Mouse (Mus musculus): ENCODE measurements around the gene H2-D1. TPM values are rescaled to one million over a fixed set of nuclear protein-coding genes. Genes with fewer than 3 reads are reported as not detected.

H2-D1 gene
- polyA plus RNA-seq, 1 experiment from 2014 or later = 52.4 TPM

DNA sequence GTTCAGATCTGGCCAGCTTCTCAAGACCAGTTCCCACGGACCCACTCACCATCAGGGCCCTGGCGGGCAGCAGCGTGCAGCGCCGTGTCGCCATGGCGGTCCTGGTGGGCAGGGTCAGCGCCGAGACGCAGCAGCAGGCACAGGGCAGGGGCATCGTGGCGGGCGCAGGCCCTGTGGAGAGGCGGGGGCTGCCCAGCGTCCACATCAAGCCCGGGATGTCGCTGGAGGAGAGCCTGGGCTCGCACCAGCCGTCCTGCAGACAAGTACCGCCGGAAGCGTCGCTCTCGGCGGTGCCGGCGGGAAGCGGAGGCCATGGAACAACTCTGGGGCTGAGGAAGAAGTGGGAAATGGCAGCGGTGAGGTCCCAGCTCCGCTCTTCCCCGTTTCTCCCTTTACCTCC is 27.6 kb upstream of the H2-D1 start:
- Histone ChIP-seq H3K4me2 (ENCODE audit: low read length) (peak overlapping the region; percentile 82), H3K27ac (replicated peaks in 1 of 2; ENCODE audit: control insufficient read depth in 1 of 2, insufficient read depth in 1 of 2, low read depth in 2 of 2, low read length in 2 of 2) (peak overlapping the region; percentile 86 to 94), H3K4me3 (ENCODE audit: control insufficient read depth in 1 of 2, insufficient read depth in 1 of 2, low read depth in 1 of 2, low read length in 2 of 2) (peak overlapping the region; percentile 67 to 79), H3K36me3 (ENCODE audit: control insufficient read depth, insufficient read depth, low read length) (peaks cover 47% of the 10 kb centered on the region), H3K4me1 (ENCODE audit: control insufficient read depth in 2 of 2, insufficient read depth in 2 of 2, low read length in 2 of 2) (peaks cover 7 to 25% of the 10 kb centered on the region in 2 experiments), H3K9ac (ENCODE audit: low read length) (peak overlapping the region; percentile 91), H3K27me3 (ENCODE audit: control insufficient read depth, insufficient read depth, low read length) (no peaks in the 10 kb centered on the region), H3K9me3 (ENCODE audit: control insufficient read depth, low read length) (no peaks in the 10 kb centered on the region)
- ATAC-seq (ENCODE audit: insufficient number of reproducible peaks, insufficient read depth, low FRiP score, low read depth) = no peak
- WGBS = 4% methylated on average over 31 of the region's 31 CpGs

DNA sequence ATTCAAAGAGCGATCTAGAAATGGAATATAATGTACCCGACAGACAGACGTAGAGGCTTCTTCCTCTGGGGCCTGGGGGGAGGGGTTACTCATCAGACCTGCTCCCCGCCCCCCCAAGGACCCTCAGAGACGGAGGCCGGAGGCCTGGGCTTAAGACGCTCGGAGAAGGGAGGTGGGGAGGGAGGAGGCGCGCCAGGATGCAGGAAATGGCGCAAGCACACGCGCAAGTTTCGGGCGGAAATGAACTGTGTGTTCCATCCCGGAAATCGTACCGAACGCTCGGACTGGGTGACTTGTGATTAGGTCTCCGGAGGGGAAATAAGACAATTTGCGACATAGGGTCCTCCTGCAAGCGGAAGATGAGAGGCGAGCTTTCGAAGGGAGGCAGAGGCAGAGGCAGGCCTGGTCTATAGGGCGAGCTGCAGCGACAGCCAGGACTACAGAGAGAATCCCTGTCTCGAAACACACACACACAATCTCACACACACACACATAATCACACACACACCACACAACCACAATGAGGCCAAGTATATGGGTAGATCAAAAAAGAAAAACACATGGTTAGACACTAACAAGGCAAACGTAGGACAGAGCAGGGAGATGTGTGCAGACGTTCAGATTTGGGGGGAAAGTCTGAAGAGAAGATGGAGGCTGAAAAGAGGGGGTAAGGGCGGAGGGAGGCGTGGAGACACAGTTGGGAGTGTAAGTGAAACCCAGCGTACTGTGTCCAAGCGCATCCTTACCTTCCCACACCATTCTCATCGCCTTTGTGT is 26.7 kb upstream of the H2-D1 start, which contains the start of gene Nfkbil1:
TSS of gene Nfkbil1 (minus strand) at position 179 of the 776 bp plus-strand sequence.
- WGBS = under 1% methylated on average over 35 of the region's 35 CpGs
- peak; percentile 71 for ATAC-seq (ENCODE audit: insufficient number of reproducible peaks, insufficient read depth, low FRiP score, low read depth)
- Histone ChIP-seq H3K27ac (replicated peaks in 1 of 2; ENCODE audit: control insufficient read depth in 1 of 2, insufficient read depth in 1 of 2, low read depth in 2 of 2, low read length in 2 of 2) (peak within 1 kb of the TSS; percentile 86 to 94), H3K4me3 (ENCODE audit: control insufficient read depth in 1 of 2, insufficient read depth in 1 of 2, low read depth in 1 of 2, low read length in 2 of 2) (peak within 1 kb of the TSS; percentile 67 to 79), H3K4me2 (ENCODE audit: low read length) (peak within 1 kb of the TSS; percentile 82), H3K4me1 (ENCODE audit: control insufficient read depth in 2 of 2, insufficient read depth in 2 of 2, low read length in 2 of 2) (peaks cover 10 to 34% of the 10 kb centered on the region in 2 experiments), H3K9ac (ENCODE audit: low read length) (peak within 1 kb of the TSS; percentile 91), H3K36me3 (ENCODE audit: control insufficient read depth, insufficient read depth, low read length) (peaks cover 39% of the 10 kb centered on the region), H3K9me3 (ENCODE audit: control insufficient read depth, low read length) (no peaks in the 10 kb centered on the region), H3K27me3 (ENCODE audit: control insufficient read depth, insufficient read depth, low read length) (no peaks in the 10 kb centered on the region)

DNA sequence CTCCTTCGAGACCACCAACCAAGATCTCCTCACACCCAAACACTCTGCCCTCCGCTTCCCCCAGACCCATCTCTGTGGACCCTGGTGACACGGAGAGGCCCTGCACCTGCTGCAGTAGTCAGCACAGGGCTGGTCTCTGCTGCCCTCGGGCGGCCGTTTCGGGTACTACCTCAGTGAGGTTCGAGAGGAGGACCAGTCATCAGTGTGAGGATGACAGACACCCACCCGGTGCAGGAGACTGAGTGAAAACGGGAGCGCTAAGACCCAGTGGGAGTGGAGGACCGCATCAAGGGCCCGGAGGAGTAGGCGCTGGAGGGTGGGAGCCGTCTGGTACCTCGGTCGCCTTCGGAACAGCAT is 26.2 kb upstream of the H2-D1 start:
- Histone ChIP-seq H3K9ac (ENCODE audit: low read length) (peak overlapping the region; percentile 91), H3K4me3 (ENCODE audit: control insufficient read depth in 1 of 2, insufficient read depth in 1 of 2, low read depth in 1 of 2, low read length in 2 of 2) (peak overlapping the region; percentile 67 to 79), H3K36me3 (ENCODE audit: control insufficient read depth, insufficient read depth, low read length) (peaks cover 33% of the 10 kb centered on the region), H3K27ac (replicated peaks in 1 of 2; ENCODE audit: control insufficient read depth in 1 of 2, insufficient read depth in 1 of 2, low read depth in 2 of 2, low read length in 2 of 2) (peak overlapping the region; percentile 86 to 93), H3K9me3 (ENCODE audit: control insufficient read depth, low read length) (no peaks in the 10 kb centered on the region), H3K27me3 (ENCODE audit: control insufficient read depth, insufficient read depth, low read length) (no peaks in the 10 kb centered on the region), H3K4me2 (ENCODE audit: low read length) (peak overlapping the region; percentile 82), H3K4me1 (ENCODE audit: control insufficient read depth in 2 of 2, insufficient read depth in 2 of 2, low read length in 2 of 2) (peaks cover 10 to 36% of the 10 kb centered on the region in 2 experiments)
- WGBS = 1% methylated on average over 18 of the region's 18 CpGs
- peak; percentile 55 for ATAC-seq (ENCODE audit: insufficient number of reproducible peaks, insufficient read depth, low FRiP score, low read depth)

DNA sequence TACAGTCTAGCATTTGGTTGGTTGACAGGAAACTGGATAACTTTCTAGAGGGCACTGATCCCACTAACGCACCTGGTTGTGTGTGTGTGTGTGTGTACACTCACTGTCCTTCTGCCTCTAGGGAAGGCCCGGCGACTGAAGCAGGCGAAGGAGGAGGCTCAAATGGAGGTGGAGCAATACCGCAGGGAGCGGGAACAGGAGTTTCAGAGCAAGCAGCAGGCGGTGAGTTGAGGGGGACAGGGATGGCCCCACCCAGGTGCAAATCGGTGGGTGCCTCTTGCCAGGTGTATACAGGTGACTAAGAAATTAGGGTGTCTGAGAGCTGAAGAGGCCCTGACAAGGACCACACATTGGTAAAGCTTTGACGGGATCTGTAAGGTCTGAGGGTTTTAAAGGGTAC is 25.5 kb upstream of the H2-D1 start:
- 63% methylated on average over 9 of the region's 9 CpGs for WGBS
- peaks cover 8 to 31% of the 10 kb centered on the region in 2 experiments for H3K4me1 ChIP-seq (ENCODE audit: control insufficient read depth in 2 of 2, insufficient read depth in 2 of 2, low read length in 2 of 2)

DNA sequence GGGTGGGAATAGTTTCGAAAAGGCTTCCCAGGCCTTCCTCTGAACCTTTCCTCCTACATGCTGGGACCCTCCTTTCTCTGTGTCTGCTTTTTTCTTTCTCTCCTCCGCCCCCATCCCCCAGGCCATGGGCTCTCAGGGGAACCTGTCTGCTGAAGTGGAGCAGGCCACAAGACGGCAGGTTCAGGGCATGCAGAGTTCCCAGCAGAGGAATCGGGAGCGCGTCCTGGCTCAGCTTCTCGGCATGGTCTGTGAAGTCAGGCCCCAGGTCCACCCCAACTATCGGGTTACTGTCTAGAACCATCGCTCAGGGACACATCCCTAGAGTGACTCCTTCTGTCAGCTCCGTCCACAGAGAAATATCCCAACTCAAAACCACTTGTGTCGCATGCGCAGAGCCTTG is 25.0 kb upstream of the H2-D1 start:
- Histone ChIP-seq H3K9ac (ENCODE audit: low read length) (no peak overlapping the region), H3K4me1 (ENCODE audit: control insufficient read depth in 2 of 2, insufficient read depth in 2 of 2, low read length in 2 of 2) (peaks cover 8 to 26% of the 10 kb centered on the region in 2 experiments), H3K27ac (replicated peaks in 1 of 2; ENCODE audit: control insufficient read depth in 1 of 2, insufficient read depth in 1 of 2, low read depth in 2 of 2, low read length in 2 of 2) (no peak overlapping the region), H3K4me3 (ENCODE audit: control insufficient read depth in 1 of 2, insufficient read depth in 1 of 2, low read depth in 1 of 2, low read length in 2 of 2) (no peak overlapping the region), H3K36me3 (ENCODE audit: control insufficient read depth, insufficient read depth, low read length) (peaks cover 27% of the 10 kb centered on the region), H3K9me3 (ENCODE audit: control insufficient read depth, low read length) (no peaks in the 10 kb centered on the region), H3K27me3 (ENCODE audit: control insufficient read depth, insufficient read depth, low read length) (no peaks in the 10 kb centered on the region), H3K4me2 (ENCODE audit: low read length) (no peak overlapping the region)
- no peak for ATAC-seq (ENCODE audit: insufficient number of reproducible peaks, insufficient read depth, low FRiP score, low read depth)
- WGBS = 81% methylated on average over 12 of the region's 12 CpGs

More for the DNA sequence above, 25.5 kb upstream of the H2-D1 start:
- Histone ChIP-seq H3K27me3 (ENCODE audit: control insufficient read depth, insufficient read depth, low read length) (no peaks in the 10 kb centered on the region), H3K9ac (ENCODE audit: low read length) (no peak overlapping the region), H3K36me3 (ENCODE audit: control insufficient read depth, insufficient read depth, low read length) (peaks cover 32% of the 10 kb centered on the region), H3K4me3 (ENCODE audit: control insufficient read depth in 1 of 2, insufficient read depth in 1 of 2, low read depth in 1 of 2, low read length in 2 of 2) (no peak overlapping the region), H3K27ac (replicated peaks in 1 of 2; ENCODE audit: control insufficient read depth in 1 of 2, insufficient read depth in 1 of 2, low read depth in 2 of 2, low read length in 2 of 2) (no peak overlapping the region), H3K4me2 (ENCODE audit: low read length) (peak overlapping the region; percentile 82; the same call in 1 of the 2 replicates), H3K9me3 (ENCODE audit: control insufficient read depth, low read length) (no peaks in the 10 kb centered on the region)
- ATAC-seq (ENCODE audit: insufficient number of reproducible peaks, insufficient read depth, low FRiP score, low read depth) = no peak

DNA sequence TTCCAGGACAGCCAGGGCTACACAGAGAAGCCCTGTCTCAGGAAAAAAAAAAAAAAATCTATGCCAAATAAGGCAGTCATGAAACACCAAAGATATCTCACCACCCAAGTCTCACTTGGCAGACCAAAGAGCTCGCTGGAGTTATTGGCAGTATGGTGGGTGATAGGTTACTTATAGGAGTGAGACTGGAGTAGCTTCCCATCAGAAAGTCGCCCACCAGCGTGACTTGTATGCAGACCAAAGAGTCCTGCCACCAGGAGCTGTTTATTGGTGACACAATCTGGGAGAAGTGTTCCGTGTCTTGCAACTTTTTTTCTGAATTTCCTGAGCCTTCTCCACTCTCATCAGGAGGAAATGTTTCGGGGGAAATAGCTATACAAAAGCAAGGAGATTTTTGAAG is 22.8 kb upstream of the H2-D1 start:
- H3K27me3 ChIP-seq (ENCODE audit: control insufficient read depth, insufficient read depth, low read length) = no peaks in the 10 kb centered on the region
- peaks cover 15 to 32% of the 10 kb centered on the region in 2 experiments for H3K4me1 ChIP-seq (ENCODE audit: control insufficient read depth in 2 of 2, insufficient read depth in 2 of 2, low read length in 2 of 2)
- H3K36me3 ChIP-seq (ENCODE audit: control insufficient read depth, insufficient read depth, low read length) = peaks cover 30% of the 10 kb centered on the region
- no peak overlapping the region for H3K9ac ChIP-seq (ENCODE audit: low read length)
- ATAC-seq (ENCODE audit: insufficient number of reproducible peaks, insufficient read depth, low FRiP score, low read depth) = no peak
- no peaks in the 10 kb centered on the region for H3K9me3 ChIP-seq (ENCODE audit: control insufficient read depth, low read length)
- H3K4me3 ChIP-seq (ENCODE audit: control insufficient read depth in 1 of 2, insufficient read depth in 1 of 2, low read depth in 1 of 2, low read length in 2 of 2) = no peak overlapping the region
- H3K27ac ChIP-seq (replicated peaks in 1 of 2; ENCODE audit: control insufficient read depth in 1 of 2, insufficient read depth in 1 of 2, low read depth in 2 of 2, low read length in 2 of 2) = peak overlapping the region in 1 of 2 experiments; percentile 98; a peak in 1 of 4 replicates
- H3K4me2 ChIP-seq (ENCODE audit: low read length) = no peak overlapping the region
- WGBS = 79% methylated on average over 5 of the region's 5 CpGs

DNA sequence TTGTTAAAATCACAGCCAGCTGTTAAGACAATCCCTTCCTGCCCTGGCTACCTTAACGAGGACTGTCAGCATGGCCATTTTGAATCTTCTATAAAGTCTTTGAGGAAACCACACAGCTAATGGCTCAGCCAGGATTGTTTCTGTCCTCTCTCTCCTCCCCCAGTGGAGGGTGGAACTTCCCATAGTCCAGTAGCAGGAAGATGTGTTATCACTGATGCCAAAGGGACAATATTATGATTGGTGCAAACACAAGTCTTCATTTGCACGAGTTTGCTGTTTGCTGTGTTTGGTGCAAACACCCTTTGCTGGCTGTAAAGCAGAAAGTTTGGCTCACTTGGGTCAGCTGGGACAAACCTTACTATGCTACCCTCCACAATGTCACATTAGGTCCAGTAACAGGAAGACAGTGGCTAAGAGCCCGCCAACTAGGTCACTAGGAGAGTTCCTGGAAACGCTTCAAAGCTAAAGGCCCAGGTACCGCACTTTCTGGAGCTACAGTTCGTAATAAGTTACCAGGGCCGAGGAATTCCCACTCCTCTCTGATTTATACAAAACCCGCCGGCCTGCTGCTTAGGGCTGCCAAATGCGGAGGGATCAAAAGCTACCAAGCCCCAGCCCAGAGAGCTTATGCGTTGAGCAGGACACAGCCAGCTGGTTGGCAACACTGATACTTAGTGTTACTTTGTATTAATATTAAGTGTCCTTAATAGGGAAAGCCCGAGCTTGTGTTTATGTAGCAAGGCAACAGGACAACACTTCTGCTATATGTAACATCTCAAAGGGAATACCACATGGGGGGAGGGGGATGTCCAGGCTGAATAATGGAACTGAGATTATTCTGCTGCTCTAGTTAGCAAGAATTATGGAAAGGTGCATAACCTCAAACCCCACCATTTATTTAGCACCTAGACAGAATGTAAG is 21.9 kb upstream of the H2-D1 start:
- H3K4me3 ChIP-seq (ENCODE audit: control insufficient read depth in 1 of 2, insufficient read depth in 1 of 2, low read depth in 1 of 2, low read length in 2 of 2) = peak overlapping the region in 1 of 2 experiments; percentile 95; a peak in 3 of 4 replicates
- no peak for ATAC-seq (ENCODE audit: insufficient number of reproducible peaks, insufficient read depth, low FRiP score, low read depth)
- WGBS = 32% methylated on average over 12 of the region's 12 CpGs
- H3K27me3 ChIP-seq (ENCODE audit: control insufficient read depth, insufficient read depth, low read length) = no peaks in the 10 kb centered on the region
- peak overlapping the region; percentile 98 to 99 for H3K27ac ChIP-seq (replicated peaks in 1 of 2; ENCODE audit: control insufficient read depth in 1 of 2, insufficient read depth in 1 of 2, low read depth in 2 of 2, low read length in 2 of 2)
- peak overlapping the region; percentile 100 for H3K9ac ChIP-seq (ENCODE audit: low read length)
- H3K4me2 ChIP-seq (ENCODE audit: low read length) = peak overlapping the region; percentile 66
- peaks cover 17 to 41% of the 10 kb centered on the region in 2 experiments for H3K4me1 ChIP-seq (ENCODE audit: control insufficient read depth in 2 of 2, insufficient read depth in 2 of 2, low read length in 2 of 2)
- H3K9me3 ChIP-seq (ENCODE audit: control insufficient read depth, low read length) = no peaks in the 10 kb centered on the region
- H3K36me3 ChIP-seq (ENCODE audit: control insufficient read depth, insufficient read depth, low read length) = peaks cover 39% of the 10 kb centered on the region

All from heart, embryonic 14.5 days (tissue).